Mouse (Mus musculus): ENCODE results near the gene Dohh. TPM values are rescaled to one million over a fixed set of nuclear protein-coding genes. Genes with fewer than 3 reads are reported as not detected.

Dohh gene
- polyA plus RNA-seq, 1 experiment from 2014 or later: 48.3 TPM

DNA sequence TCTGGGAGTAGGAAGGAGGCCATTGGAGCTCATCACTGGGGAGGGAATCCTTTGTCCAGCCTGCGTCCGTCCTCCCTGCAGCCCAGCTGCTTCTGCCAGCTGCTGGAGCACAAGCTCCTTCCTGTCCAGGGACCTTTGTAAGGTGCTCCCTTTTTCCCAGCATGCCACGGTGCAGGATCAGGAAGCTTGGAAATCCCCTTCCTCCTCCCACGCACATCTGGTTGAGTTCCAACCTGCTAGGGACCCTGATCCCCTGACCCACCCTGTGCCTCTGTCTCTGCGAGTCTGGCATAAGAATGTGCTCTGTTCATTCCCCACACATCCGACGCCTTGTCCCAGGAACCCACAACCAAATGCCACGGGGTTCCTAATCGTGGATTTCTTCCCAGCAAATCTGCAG lies 26.8 kb downstream of the Dohh start:
- Histone ChIP-seq H3K27me3 (ENCODE audit: control insufficient read depth, insufficient read depth, low read depth, low read length) (peaks cover 29% of the 10 kb centered on the region), H3K9ac (ENCODE audit: low read depth, low read length) (no peak overlapping the region), H3K4me1 (ENCODE audit: control insufficient read depth, low read depth, low read length) (peaks cover 63% of the 10 kb centered on the region), H3K4me3 (ENCODE audit: low read depth, low read length) (no peak overlapping the region), H3K4me2 (ENCODE audit: low read depth, low read length) (no peak overlapping the region), H3K27ac (ENCODE audit: low read length) (peak overlapping the region; percentile 71), H3K36me3 (ENCODE audit: control insufficient read depth, insufficient read depth) (no peaks in the 10 kb centered on the region), H3K9me3 (replicated peaks; ENCODE audit: control insufficient read depth, low read length) (no peaks in the 10 kb centered on the region)
- 69% methylated on average over 9 of the region's 9 CpGs for WGBS (ENCODE audit: insufficient replicate concordance)
- no peak for ATAC-seq (ENCODE audit: low read depth)

DNA sequence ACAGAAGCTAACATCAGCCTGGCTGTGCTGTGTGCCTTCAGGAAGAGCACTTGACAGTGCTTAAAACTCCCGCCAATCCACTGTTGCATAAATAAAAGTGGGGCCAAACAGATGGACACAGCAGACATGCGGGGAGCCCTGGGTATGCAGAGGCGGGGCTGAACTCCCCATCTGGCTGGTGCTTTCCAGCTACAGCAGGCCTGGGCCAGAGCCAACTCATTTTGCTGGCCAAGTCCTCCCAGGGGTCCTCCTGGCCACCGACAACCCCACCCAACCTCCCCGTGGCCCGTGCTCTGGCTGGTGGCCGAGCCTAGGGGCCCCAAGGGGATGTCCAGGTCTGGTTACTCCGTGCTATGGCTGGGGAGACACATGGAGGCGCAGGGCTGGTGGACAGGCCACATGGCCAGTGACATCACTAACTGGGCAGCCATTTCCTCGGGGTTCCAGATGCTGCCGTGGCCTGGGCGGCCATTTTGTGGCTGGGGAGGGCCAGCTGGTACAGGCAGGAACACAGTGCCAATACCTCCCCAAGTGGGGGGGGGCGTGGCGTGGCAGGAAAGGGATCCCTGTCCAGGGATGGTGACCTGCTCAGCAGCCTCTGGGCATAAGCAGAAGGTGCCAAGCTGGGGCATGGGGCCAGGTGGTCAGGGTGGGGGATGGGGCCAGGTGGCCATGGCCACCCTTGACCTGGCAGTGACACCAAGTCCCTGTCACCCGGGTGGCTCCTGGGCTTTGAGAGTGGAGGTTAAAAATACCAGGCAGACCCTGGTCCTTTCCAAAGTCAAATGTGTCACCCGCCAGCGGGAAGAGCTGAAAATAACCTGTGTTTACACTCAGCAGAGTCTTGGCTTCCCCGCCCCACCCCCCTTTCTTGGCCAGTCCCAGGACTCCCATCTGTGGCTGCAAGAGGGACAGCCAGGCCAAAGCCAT lies 27.5 kb downstream of the Dohh start:
- H3K4me1 ChIP-seq (ENCODE audit: control insufficient read depth, low read depth, low read length): peaks cover 67% of the 10 kb centered on the region
- peak overlapping the region; percentile 9; the same call in 1 of the 2 replicates for H3K9ac ChIP-seq (ENCODE audit: low read depth, low read length)
- H3K36me3 ChIP-seq (ENCODE audit: control insufficient read depth, insufficient read depth): no peaks in the 10 kb centered on the region
- WGBS (ENCODE audit: insufficient replicate concordance): 66% methylated on average over 18 of the region's 18 CpGs
- H3K9me3 ChIP-seq (replicated peaks; ENCODE audit: control insufficient read depth, low read length): no peaks in the 10 kb centered on the region
- H3K4me3 ChIP-seq (ENCODE audit: low read depth, low read length): no peak overlapping the region
- no peak overlapping the region for H3K4me2 ChIP-seq (ENCODE audit: low read depth, low read length)
- no peak for ATAC-seq (ENCODE audit: low read depth)
- peak overlapping the region; percentile 55 for H3K27ac ChIP-seq (ENCODE audit: low read length)
- H3K27me3 ChIP-seq (ENCODE audit: control insufficient read depth, insufficient read depth, low read depth, low read length): peaks cover 22% of the 10 kb centered on the region

GRCm38 (mm10) chr10:81412586-81413309 lies 28.5 kb downstream of the Dohh start:
- H3K27me3 ChIP-seq (ENCODE audit: control insufficient read depth, insufficient read depth, low read depth, low read length): peaks cover 12% of the 10 kb centered on the region
- H3K4me2 ChIP-seq (ENCODE audit: low read depth, low read length): no peak overlapping the region
- no peak for ATAC-seq (ENCODE audit: low read depth)
- H3K9me3 ChIP-seq (replicated peaks; ENCODE audit: control insufficient read depth, low read length): no peaks in the 10 kb centered on the region
- no peaks in the 10 kb centered on the region for H3K36me3 ChIP-seq (ENCODE audit: control insufficient read depth, insufficient read depth)
- H3K9ac ChIP-seq (ENCODE audit: low read depth, low read length): 0 out of 2 replicates have a peak overlapping the region, but pooled peaks have one; percentile 12
- 58% methylated on average over 16 of the region's 16 CpGs for WGBS (ENCODE audit: insufficient replicate concordance)
- peaks cover 71% of the 10 kb centered on the region for H3K4me1 ChIP-seq (ENCODE audit: control insufficient read depth, low read depth, low read length)
- peak overlapping the region; percentile 55 for H3K27ac ChIP-seq (ENCODE audit: low read length)
- no peak overlapping the region for H3K4me3 ChIP-seq (ENCODE audit: low read depth, low read length)

DNA sequence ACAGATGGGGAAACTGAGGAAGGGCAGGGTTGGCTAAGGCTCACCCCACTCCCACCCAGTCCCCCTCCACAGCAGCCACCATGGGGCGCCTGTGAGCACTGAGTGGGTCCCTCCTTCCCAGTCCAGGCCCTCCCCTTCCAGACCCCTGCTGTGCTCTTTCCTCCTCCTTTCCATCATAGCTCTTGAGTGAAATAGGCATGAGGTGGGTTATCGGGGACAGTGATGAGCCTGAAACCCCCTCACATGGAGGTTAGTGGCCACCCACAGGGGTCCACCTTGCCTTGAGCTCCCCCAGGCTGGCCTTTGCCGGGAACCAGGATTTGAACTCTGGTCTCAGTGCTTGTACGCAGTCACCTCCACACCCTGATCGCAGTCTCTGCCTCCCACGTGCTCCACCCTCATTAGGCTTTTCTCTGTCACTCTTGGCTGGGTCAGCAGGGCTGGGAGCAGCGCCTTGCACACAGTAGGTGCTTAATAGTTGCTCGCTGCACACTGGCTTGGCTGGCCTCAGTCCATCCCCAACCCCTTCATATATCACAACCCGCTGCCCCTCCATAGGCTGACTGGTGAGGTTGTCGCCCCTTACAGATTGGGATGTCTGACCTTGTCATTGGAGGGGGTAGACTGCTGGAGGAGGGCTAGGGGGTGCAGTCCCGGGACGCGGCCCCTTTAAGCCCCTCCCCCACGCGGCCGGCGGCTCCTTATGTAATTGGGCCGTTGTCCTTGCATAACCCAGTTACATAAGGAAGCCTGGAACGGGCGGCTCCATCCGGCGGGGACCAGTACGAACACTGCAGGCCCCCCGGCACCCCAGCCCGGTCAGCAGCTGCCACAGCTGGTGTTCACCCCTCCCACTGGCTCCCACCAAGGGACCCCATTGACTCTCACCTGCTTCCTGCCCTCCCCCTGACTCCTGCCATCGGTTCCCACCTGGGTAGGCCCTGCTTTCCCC lies 29.4 kb downstream of the Dohh start:
- peak; percentile 45 for ATAC-seq (ENCODE audit: low read depth)
- H3K4me2 ChIP-seq (ENCODE audit: low read depth, low read length): 0 out of 2 replicates have a peak overlapping the region, but pooled peaks have one; percentile 26
- peaks cover 63% of the 10 kb centered on the region for H3K4me1 ChIP-seq (ENCODE audit: control insufficient read depth, low read depth, low read length)
- peaks cover 3% of the 10 kb centered on the region for H3K27me3 ChIP-seq (ENCODE audit: control insufficient read depth, insufficient read depth, low read depth, low read length)
- H3K9me3 ChIP-seq (replicated peaks; ENCODE audit: control insufficient read depth, low read length): no peaks in the 10 kb centered on the region
- no peaks in the 10 kb centered on the region for H3K36me3 ChIP-seq (ENCODE audit: control insufficient read depth, insufficient read depth)
- WGBS (ENCODE audit: insufficient replicate concordance): 18% methylated on average over 26 of the region's 26 CpGs
- H3K27ac ChIP-seq (ENCODE audit: low read length): peak overlapping the region; percentile 48
- peak overlapping the region; percentile 28; the same call in 1 of the 2 replicates for H3K9ac ChIP-seq (ENCODE audit: low read depth, low read length)
- peak overlapping the region; percentile 29 for H3K4me3 ChIP-seq (ENCODE audit: low read depth, low read length)

- H3K4me2 ChIP-seq (ENCODE audit: low read depth, low read length): no peak overlapping the region
- H3K27ac ChIP-seq (ENCODE audit: low read length): peak overlapping the region; percentile 28
- H3K4me1 ChIP-seq (ENCODE audit: control insufficient read depth, low read depth, low read length): peaks cover 52% of the 10 kb centered on the region
- no peak overlapping the region for H3K9ac ChIP-seq (ENCODE audit: low read depth, low read length)
- H3K9me3 ChIP-seq (replicated peaks; ENCODE audit: control insufficient read depth, low read length): no peaks in the 10 kb centered on the region
- no peaks in the 10 kb centered on the region for H3K36me3 ChIP-seq (ENCODE audit: control insufficient read depth, insufficient read depth)
- no peak overlapping the region for H3K4me3 ChIP-seq (ENCODE audit: low read depth, low read length)
- H3K27me3 ChIP-seq (ENCODE audit: control insufficient read depth, insufficient read depth, low read depth, low read length): no peaks in the 10 kb centered on the region
- no peak for ATAC-seq (ENCODE audit: low read depth)
Observed at GRCm38 (mm10) chr10:81414682-81415081, 30.5 kb downstream of the Dohh start.

GRCm38 (mm10) chr10:81415146-81415545 lies 30.9 kb downstream of the Dohh start:
- no peak overlapping the region for H3K4me3 ChIP-seq (ENCODE audit: low read depth, low read length)
- no peaks in the 10 kb centered on the region for H3K27me3 ChIP-seq (ENCODE audit: control insufficient read depth, insufficient read depth, low read depth, low read length)
- 55% methylated on average over 5 of the region's 5 CpGs for WGBS (ENCODE audit: insufficient replicate concordance)
- no peak overlapping the region for H3K9ac ChIP-seq (ENCODE audit: low read depth, low read length)
- no peak overlapping the region for H3K27ac ChIP-seq (ENCODE audit: low read length)
- H3K36me3 ChIP-seq (ENCODE audit: control insufficient read depth, insufficient read depth): no peaks in the 10 kb centered on the region
- no peak for ATAC-seq (ENCODE audit: low read depth)
- no peak overlapping the region for H3K4me2 ChIP-seq (ENCODE audit: low read depth, low read length)
- no peaks in the 10 kb centered on the region for H3K9me3 ChIP-seq (replicated peaks; ENCODE audit: control insufficient read depth, low read length)
- peaks cover 52% of the 10 kb centered on the region for H3K4me1 ChIP-seq (ENCODE audit: control insufficient read depth, low read depth, low read length)

DNA sequence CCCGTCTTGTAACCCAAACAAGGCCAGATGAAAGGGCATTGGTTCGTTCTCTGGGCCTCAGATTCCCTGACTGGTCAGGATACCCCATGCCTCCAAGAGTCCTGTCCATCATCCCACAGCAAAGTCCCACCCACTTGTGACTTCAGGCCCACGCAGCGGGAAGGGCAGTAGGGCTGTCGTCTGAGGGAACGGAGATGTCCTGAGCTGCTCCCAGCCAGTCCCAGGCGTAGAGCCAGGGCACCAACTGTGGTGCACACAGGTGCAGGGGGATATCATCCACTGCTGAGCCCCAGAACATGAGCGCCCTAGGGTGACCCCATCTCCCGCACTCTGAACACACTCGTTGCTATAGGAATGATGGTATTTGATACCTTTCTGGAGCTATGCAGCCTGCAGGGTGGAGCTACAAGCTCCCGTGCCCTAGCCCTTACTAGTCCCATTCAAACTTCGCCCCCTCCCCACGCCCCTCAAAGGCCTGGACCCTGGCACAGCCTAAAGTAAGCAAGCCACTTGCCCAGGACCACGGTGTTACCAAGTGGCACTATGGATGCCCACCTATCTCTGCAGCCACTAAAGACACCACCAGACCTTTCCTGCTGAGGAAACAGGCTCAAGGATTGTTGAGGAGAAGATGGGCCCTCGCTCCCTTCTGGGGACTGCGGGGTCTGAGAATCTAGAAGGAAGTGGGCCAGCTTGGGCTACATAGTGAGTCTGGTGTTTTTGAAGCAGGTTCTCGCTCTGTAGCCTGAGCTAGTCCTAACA lies 31.5 kb downstream of the Dohh start:
- Histone ChIP-seq H3K27me3 (ENCODE audit: control insufficient read depth, insufficient read depth, low read depth, low read length) (no peaks in the 10 kb centered on the region), H3K4me3 (ENCODE audit: low read depth, low read length) (no peak overlapping the region), H3K4me1 (ENCODE audit: control insufficient read depth, low read depth, low read length) (peaks cover 47% of the 10 kb centered on the region), H3K9ac (ENCODE audit: low read depth, low read length) (no peak overlapping the region), H3K4me2 (ENCODE audit: low read depth, low read length) (no peak overlapping the region), H3K27ac (ENCODE audit: low read length) (no peak overlapping the region), H3K36me3 (ENCODE audit: control insufficient read depth, insufficient read depth) (no peaks in the 10 kb centered on the region), H3K9me3 (replicated peaks; ENCODE audit: control insufficient read depth, low read length) (no peaks in the 10 kb centered on the region)
- no peak for ATAC-seq (ENCODE audit: low read depth)
- WGBS (ENCODE audit: insufficient replicate concordance): 57% methylated on average over 17 of the region's 17 CpGs

All from liver, embryonic 16.5 days (tissue).